Mouse (Mus musculus): ENCODE data around the gene Olfr1135. TPM values are rescaled to one million over a fixed set of nuclear protein-coding genes. Genes with fewer than 3 reads are reported as not detected.

Olfr1135 gene
- polyA plus RNA-seq (2015; fragmentation: Nextera tagmentation; extraction: Ambion mirVana) = not detected in 2 replicates

DNA sequence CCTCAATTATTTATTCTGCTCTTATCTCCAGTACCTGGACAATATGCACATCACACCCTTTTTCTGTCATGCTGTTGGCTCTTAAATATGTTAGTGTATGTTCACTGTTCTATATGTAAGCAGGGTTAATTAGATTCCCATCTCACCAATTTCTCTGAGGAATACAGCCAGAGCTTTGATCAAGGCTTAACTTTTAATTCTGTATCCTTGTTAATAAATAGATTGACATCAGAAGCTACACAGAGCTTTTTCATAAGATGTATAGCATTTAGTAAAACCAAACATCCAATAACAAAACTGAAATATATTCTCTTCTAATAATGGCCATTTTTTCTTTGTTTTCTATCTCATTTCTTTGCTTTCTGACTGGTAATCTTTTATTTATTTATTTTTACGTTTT lies at the start of gene Olfr1135:
Olfr1135 (minus strand) TSS at position 101 of the 400 bp plus-strand sequence.
- H3K27me3 ChIP-seq = no peaks in the 10 kb centered on the region
- H3K4me3 ChIP-seq (replicated peaks) = no peak within 1 kb of the TSS
- H3K9me3 ChIP-seq (replicated peaks) = no peaks in the 10 kb centered on the region
- no peak within 1 kb of the TSS for H3K4me2 ChIP-seq (replicated peaks)
- ATAC-seq (ENCODE audit: insufficient number of reproducible peaks, low FRiP score, low TSS enrichment, low read depth) = no peak
- H3K9ac ChIP-seq = no peak within 1 kb of the TSS
- H3K4me1 ChIP-seq = no peaks in the 10 kb centered on the region
- H3K27ac ChIP-seq (replicated peaks) = no peak within 1 kb of the TSS
- no peaks in the 10 kb centered on the region for H3K36me3 ChIP-seq
- 12% methylated on average over 1 of the region's 1 CpGs for WGBS

DNA sequence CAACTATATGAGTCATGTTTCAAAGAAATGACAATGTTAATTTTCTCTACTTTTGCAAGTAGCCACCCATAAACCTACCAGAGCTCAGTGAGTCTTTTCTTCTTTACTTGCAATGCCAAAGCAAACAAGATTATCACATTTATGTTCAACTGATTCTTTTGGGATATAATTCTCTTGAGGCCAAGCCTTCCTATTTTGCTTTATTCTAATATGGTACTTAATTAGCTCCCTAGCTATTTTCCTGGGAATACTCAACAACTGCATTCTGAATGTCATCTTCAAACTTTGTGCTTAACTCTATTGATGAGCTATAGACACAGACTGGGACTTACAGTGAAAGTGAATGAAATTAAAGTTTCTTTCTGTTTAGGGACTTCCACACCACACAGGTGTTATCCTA lies 39.6 kb upstream of the Olfr1135 start, which contains the start of gene Olfr1137:
Olfr1137 (minus strand) TSS at position 101 of the 400 bp plus-strand sequence.
- no peak for ATAC-seq (ENCODE audit: insufficient number of reproducible peaks, low FRiP score, low TSS enrichment, low read depth)
- Histone ChIP-seq H3K27me3 (no peaks in the 10 kb centered on the region), H3K4me1 (no peaks in the 10 kb centered on the region), H3K27ac (replicated peaks) (no peak within 1 kb of the TSS), H3K9ac (no peak within 1 kb of the TSS), H3K4me3 (replicated peaks) (no peak within 1 kb of the TSS), H3K9me3 (replicated peaks) (no peaks in the 10 kb centered on the region), H3K4me2 (replicated peaks) (no peak within 1 kb of the TSS), H3K36me3 (no peaks in the 10 kb centered on the region)

DNA sequence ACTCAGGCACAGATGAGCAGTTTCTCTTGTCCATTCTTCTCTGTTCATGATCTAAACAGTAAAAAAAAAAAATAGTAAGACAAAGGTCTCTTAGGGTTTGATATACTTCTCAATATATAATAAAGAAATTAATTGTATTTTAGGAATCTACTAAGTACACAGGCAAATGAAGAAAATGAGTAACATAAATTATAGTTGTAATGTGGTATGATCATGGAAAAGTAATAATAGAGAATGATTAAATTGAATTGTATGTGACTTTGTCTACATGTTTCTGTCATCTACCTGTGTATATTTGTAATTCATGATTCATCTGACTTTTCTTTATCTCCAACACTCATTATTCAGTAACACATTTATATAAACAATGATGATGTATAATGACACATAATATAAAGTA lies 20.4 kb upstream of the Olfr1135 start, which contains the start of gene Olfr1136:
Olfr1136 (minus strand) TSS at position 101 of the 400 bp plus-strand sequence.
- no peaks in the 10 kb centered on the region for H3K4me1 ChIP-seq
- no peaks in the 10 kb centered on the region for H3K36me3 ChIP-seq
- H3K4me3 ChIP-seq (replicated peaks) = no peak within 1 kb of the TSS
- H3K27me3 ChIP-seq = no peaks in the 10 kb centered on the region
- H3K9me3 ChIP-seq (replicated peaks) = no peaks in the 10 kb centered on the region
- H3K4me2 ChIP-seq (replicated peaks) = no peak within 1 kb of the TSS
- no peak within 1 kb of the TSS for H3K9ac ChIP-seq
- ATAC-seq (ENCODE audit: insufficient number of reproducible peaks, low FRiP score, low TSS enrichment, low read depth) = no peak
- no peak within 1 kb of the TSS for H3K27ac ChIP-seq (replicated peaks)

DNA sequence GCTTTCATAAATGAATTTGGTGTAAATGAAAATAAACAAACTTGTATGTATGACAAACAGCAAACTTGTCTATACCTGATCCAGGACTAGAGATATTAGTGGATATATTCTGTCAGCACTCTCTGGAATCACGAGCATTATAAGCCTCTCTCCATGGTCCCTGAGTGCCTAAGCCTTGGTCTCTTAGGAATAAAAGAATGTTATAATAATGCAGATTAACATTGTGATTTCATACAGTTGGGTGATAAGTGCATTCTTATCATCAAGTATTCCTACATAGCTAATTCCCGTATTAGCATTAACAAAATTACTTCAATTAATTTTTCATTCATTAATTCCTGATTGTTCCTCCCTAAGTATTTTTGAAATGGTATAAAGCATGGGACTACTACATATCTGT lies 15.1 kb downstream of the Olfr1135 start, which contains the start of gene Olfr1134:
Olfr1134 (minus strand) TSS at position 101 of the 400 bp plus-strand sequence.
- WGBS = 78% methylated on average over 2 of the region's 2 CpGs
- Histone ChIP-seq H3K36me3 (no peaks in the 10 kb centered on the region), H3K27ac (replicated peaks) (no peak within 1 kb of the TSS), H3K4me1 (no peaks in the 10 kb centered on the region), H3K9ac (no peak within 1 kb of the TSS), H3K4me3 (replicated peaks) (no peak within 1 kb of the TSS), H3K27me3 (no peaks in the 10 kb centered on the region), H3K4me2 (replicated peaks) (no peak within 1 kb of the TSS), H3K9me3 (replicated peaks) (no peaks in the 10 kb centered on the region)
- no peak for ATAC-seq (ENCODE audit: insufficient number of reproducible peaks, low FRiP score, low TSS enrichment, low read depth)

DNA sequence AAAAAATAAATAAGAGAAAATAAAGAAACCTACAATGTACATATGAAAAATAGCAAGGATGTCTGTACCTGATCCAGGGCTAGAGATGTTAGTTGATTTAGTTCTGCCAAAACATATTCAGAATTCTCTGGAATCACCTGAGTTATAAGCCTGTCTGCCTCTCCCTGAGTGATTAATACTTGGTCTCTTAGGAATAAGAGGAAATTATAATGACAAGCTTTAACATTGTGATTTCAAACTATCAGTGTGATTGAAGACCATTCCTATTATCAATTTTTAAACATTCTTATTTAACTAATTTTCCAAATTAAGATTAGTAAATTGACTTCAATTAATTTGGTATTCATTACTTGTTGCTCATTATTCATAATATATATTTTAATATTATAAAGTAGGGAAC lies 26.2 kb downstream of the Olfr1135 start, which contains the start of gene Olfr1133:
Olfr1133 (minus strand) TSS at position 101 of the 400 bp plus-strand sequence.
- H3K9me3 ChIP-seq (replicated peaks) = no peaks in the 10 kb centered on the region
- H3K36me3 ChIP-seq = no peaks in the 10 kb centered on the region
- no peak for ATAC-seq (ENCODE audit: insufficient number of reproducible peaks, low FRiP score, low TSS enrichment, low read depth)
- no peaks in the 10 kb centered on the region for H3K4me1 ChIP-seq
- no peak within 1 kb of the TSS for H3K4me2 ChIP-seq (replicated peaks)
- H3K27ac ChIP-seq (replicated peaks) = no peak within 1 kb of the TSS
- H3K9ac ChIP-seq = no peak within 1 kb of the TSS
- no peaks in the 10 kb centered on the region for H3K27me3 ChIP-seq
- H3K4me3 ChIP-seq (replicated peaks) = no peak within 1 kb of the TSS

DNA sequence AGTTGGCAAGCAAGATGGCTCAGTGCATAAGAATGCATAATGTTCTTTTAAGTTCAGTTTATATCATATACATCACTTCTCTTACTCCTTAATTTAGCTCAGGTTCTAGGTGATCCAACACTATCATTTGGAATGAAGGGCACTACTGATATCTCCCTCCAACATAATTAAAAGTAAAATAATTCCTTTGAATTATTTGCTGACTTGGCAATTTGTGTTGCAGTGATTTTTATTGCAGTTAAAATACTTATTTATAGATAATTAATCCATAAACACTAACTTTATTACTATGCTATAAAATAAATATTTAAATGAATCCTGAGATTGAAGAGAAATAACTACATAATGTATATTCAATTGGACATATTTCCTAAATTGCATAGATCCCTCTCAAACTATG lies 31.0 kb downstream of the Olfr1135 start:
- Histone ChIP-seq H3K4me3 (replicated peaks) (no peak overlapping the region), H3K4me2 (replicated peaks) (no peak overlapping the region), H3K27ac (replicated peaks) (no peak overlapping the region), H3K36me3 (no peaks in the 10 kb centered on the region), H3K4me1 (no peaks in the 10 kb centered on the region), H3K9me3 (replicated peaks) (no peaks in the 10 kb centered on the region), H3K9ac (no peak overlapping the region), H3K27me3 (no peaks in the 10 kb centered on the region)
- ATAC-seq (ENCODE audit: insufficient number of reproducible peaks, low FRiP score, low TSS enrichment, low read depth) = no peak

DNA sequence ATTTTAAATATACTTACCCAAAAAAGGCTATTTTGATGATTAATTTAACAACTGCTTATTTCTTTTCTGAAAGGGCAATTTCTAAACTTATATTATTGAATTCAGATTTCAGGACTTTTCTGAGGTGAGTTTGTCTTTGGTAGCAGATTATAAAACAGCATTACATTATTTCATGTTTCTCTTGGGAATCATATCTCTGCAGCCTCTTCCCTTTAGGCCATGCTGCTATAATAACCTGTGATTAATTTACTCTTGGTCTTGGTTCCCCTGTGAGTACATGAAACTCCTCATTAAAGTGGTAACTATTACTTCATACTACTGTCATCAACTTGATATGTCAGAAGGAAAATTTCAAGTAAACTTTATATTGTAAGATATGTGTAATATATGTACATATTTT lies 36.0 kb downstream of the Olfr1135 start, which contains the start of gene Olfr1132:
Olfr1132 (minus strand) TSS at position 101 of the 400 bp plus-strand sequence.
- H3K4me2 ChIP-seq (replicated peaks) = no peak within 1 kb of the TSS
- no peaks in the 10 kb centered on the region for H3K4me1 ChIP-seq
- ATAC-seq (ENCODE audit: insufficient number of reproducible peaks, low FRiP score, low TSS enrichment, low read depth) = no peak
- no peak within 1 kb of the TSS for H3K9ac ChIP-seq
- no peaks in the 10 kb centered on the region for H3K36me3 ChIP-seq
- no peaks in the 10 kb centered on the region for H3K9me3 ChIP-seq (replicated peaks)
- H3K4me3 ChIP-seq (replicated peaks) = no peak within 1 kb of the TSS
- H3K27me3 ChIP-seq = no peaks in the 10 kb centered on the region
- no peak within 1 kb of the TSS for H3K27ac ChIP-seq (replicated peaks)

DNA sequence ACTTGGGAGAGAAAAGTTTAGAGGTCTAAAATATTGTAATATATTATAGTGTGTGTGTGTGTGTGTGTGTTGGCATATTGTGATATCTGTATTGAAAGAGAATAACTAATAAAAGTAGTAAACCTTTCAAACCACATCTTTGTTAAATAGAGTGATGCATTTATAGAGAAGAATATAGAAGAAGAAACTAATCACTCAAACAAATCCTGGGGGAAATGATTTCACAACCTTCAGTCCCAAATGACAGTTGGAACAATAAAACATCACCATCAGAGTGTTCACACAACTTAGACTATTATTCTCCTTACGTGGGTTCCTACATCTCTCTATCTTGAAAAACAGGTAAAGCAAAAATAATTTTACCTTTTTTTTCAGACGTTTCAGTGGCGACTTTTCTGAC lies 46.7 kb downstream of the Olfr1135 start, which contains the start of gene Olfr1131:
Olfr1131 (plus strand) TSS at position 301 of the 400 bp plus-strand sequence.
- no peak within 1 kb of the TSS for H3K27ac ChIP-seq (replicated peaks)
- no peaks in the 10 kb centered on the region for H3K27me3 ChIP-seq
- H3K4me2 ChIP-seq (replicated peaks) = no peak within 1 kb of the TSS
- WGBS = 69% methylated on average over 3 of the region's 3 CpGs
- H3K4me3 ChIP-seq (replicated peaks) = no peak within 1 kb of the TSS
- no peaks in the 10 kb centered on the region for H3K4me1 ChIP-seq
- no peak within 1 kb of the TSS for H3K9ac ChIP-seq
- no peaks in the 10 kb centered on the region for H3K36me3 ChIP-seq
- no peak for ATAC-seq (ENCODE audit: insufficient number of reproducible peaks, low FRiP score, low TSS enrichment, low read depth)
- H3K9me3 ChIP-seq (replicated peaks) = no peaks in the 10 kb centered on the region

Other genes with a start within 250 kb of the Olfr1135 start
- 0.07 TPM in 1 of 2 replicates, not detected in the other for gene Olfr1124, start 243.4 kb downstream of the Olfr1135 start, polyA plus RNA-seq (2015; fragmentation: Nextera tagmentation; extraction: Ambion mirVana)
- gene Olfr1126, start 219.7 kb downstream of the Olfr1135 start, polyA plus RNA-seq (2015; fragmentation: Nextera tagmentation; extraction: Ambion mirVana) = not detected in 2 replicates
- not detected in 2 replicates for gene Pramel7, start 176.6 kb downstream of the Olfr1135 start, polyA plus RNA-seq (2015; fragmentation: Nextera tagmentation; extraction: Ambion mirVana)
- gene Pramel6, start 167.1 kb downstream of the Olfr1135 start, polyA plus RNA-seq (2015; fragmentation: Nextera tagmentation; extraction: Ambion mirVana) = not detected in 2 replicates
- not detected in 2 replicates for gene Olfr153, start 141.9 kb downstream of the Olfr1135 start, polyA plus RNA-seq (2015; fragmentation: Nextera tagmentation; extraction: Ambion mirVana)
- not detected in 2 replicates for gene Olfr1128, start 128.1 kb downstream of the Olfr1135 start, polyA plus RNA-seq (2015; fragmentation: Nextera tagmentation; extraction: Ambion mirVana)
- 0.17 TPM in 1 of 2 replicates, not detected in the other for gene Olfr1129, start 99.8 kb downstream of the Olfr1135 start, polyA plus RNA-seq (2015; fragmentation: Nextera tagmentation; extraction: Ambion mirVana)
- gene Olfr1130, start 67.5 kb downstream of the Olfr1135 start, polyA plus RNA-seq (2015; fragmentation: Nextera tagmentation; extraction: Ambion mirVana) = not detected in 2 replicates
- gene Olfr1131, start 46.6 kb downstream of the Olfr1135 start, polyA plus RNA-seq (2015; fragmentation: Nextera tagmentation; extraction: Ambion mirVana) = not detected in 2 replicates
- gene Olfr1132, start 36.1 kb downstream of the Olfr1135 start, polyA plus RNA-seq (2015; fragmentation: Nextera tagmentation; extraction: Ambion mirVana) = not detected in 2 replicates
- gene Olfr1133, start 26.3 kb downstream of the Olfr1135 start, polyA plus RNA-seq (2015; fragmentation: Nextera tagmentation; extraction: Ambion mirVana) = 0.24 and 0.49 TPM in 2 replicates
- not detected in 2 replicates for gene Olfr1134, start 15.2 kb downstream of the Olfr1135 start, polyA plus RNA-seq (2015; fragmentation: Nextera tagmentation; extraction: Ambion mirVana)
- not detected in 2 replicates for gene Olfr1136, start 20.3 kb upstream of the Olfr1135 start, polyA plus RNA-seq (2015; fragmentation: Nextera tagmentation; extraction: Ambion mirVana)
- 0.16 TPM in 1 of 2 replicates, not detected in the other for gene Olfr1137, start 39.5 kb upstream of the Olfr1135 start, polyA plus RNA-seq (2015; fragmentation: Nextera tagmentation; extraction: Ambion mirVana)
- gene Olfr1138, start 66.3 kb upstream of the Olfr1135 start, polyA plus RNA-seq (2015; fragmentation: Nextera tagmentation; extraction: Ambion mirVana) = not detected in 2 replicates
- 0.39 TPM in 1 of 2 replicates, not detected in the other for gene Olfr1140, start 70.1 kb upstream of the Olfr1135 start, polyA plus RNA-seq (2015; fragmentation: Nextera tagmentation; extraction: Ambion mirVana)
- gene Olfr1141, start 80.3 kb upstream of the Olfr1135 start, polyA plus RNA-seq (2015; fragmentation: Nextera tagmentation; extraction: Ambion mirVana) = not detected in 2 replicates
- 0.17 TPM in 1 of 2 replicates, not detected in the other for gene Olfr152, start 105.8 kb upstream of the Olfr1135 start, polyA plus RNA-seq (2015; fragmentation: Nextera tagmentation; extraction: Ambion mirVana)
- gene Olfr1143, start 126.9 kb upstream of the Olfr1135 start, polyA plus RNA-seq (2015; fragmentation: Nextera tagmentation; extraction: Ambion mirVana) = 0.27 TPM in 1 of 2 replicates, not detected in the other
- gene Olfr1145, start 136.2 kb upstream of the Olfr1135 start, polyA plus RNA-seq (2015; fragmentation: Nextera tagmentation; extraction: Ambion mirVana) = not detected in 2 replicates
- gene Olfr1148, start 156.9 kb upstream of the Olfr1135 start, polyA plus RNA-seq (2015; fragmentation: Nextera tagmentation; extraction: Ambion mirVana) = not detected in 2 replicates
- 0.04 TPM in 1 of 2 replicates, not detected in the other for gene Olfr1150-ps1, start 170.3 kb upstream of the Olfr1135 start, polyA plus RNA-seq (2015; fragmentation: Nextera tagmentation; extraction: Ambion mirVana)
- gene Olfr1151, start 182.2 kb upstream of the Olfr1135 start, polyA plus RNA-seq (2015; fragmentation: Nextera tagmentation; extraction: Ambion mirVana) = not detected in 2 replicates
- 0.05 TPM in 1 of 2 replicates, not detected in the other for gene Olfr1152, start 192.8 kb upstream of the Olfr1135 start, polyA plus RNA-seq (2015; fragmentation: Nextera tagmentation; extraction: Ambion mirVana)
- not detected in 2 replicates for gene Olfr1153, start 221.3 kb upstream of the Olfr1135 start, polyA plus RNA-seq (2015; fragmentation: Nextera tagmentation; extraction: Ambion mirVana)
- not detected in 2 replicates for gene Olfr1154, start 231.5 kb upstream of the Olfr1135 start, polyA plus RNA-seq (2015; fragmentation: Nextera tagmentation; extraction: Ambion mirVana)

All from embryonic facial prominence, embryonic 15.5 days (tissue).